ENCODE assay signal across 9 mouse cellular contexts in genomic region chr7:98784369-98784931, GRCm38 (mm10). TPM values are rescaled to one million over a fixed set of nuclear protein-coding genes. Genes with fewer than 3 reads are reported as not detected.
DNase-seq lines count a peak whose midpoint lies in the region; ATAC-seq lines count a peak whose summit lies in the region.
"Had no signal": no experiment of that assay in that cellular context is flagged by ENCODE, and none has a peak within 500 bp of the region (broad histone marks: within the 10 kb centered on the region; RNA-seq: fewer than 3 reads in every experiment).

No protein-coding gene starts in this region.

- H3K36me3 ChIP-seq in kidney, embryonic 16.5 days (ENCODE audit: insufficient read depth, low read length): no peaks in the 10 kb centered on the region
- H3K36me3 ChIP-seq in forebrain, embryonic 15.5 days: no peaks in the 10 kb centered on the region
- H3K36me3 ChIP-seq in hindbrain, embryonic 12.5 days: no peaks in the 10 kb centered on the region
- no peaks in the 10 kb centered on the region for H3K36me3 ChIP-seq in midbrain, embryonic 14.5 days (ENCODE audit: control insufficient read depth, insufficient read depth, low read length)

- WGBS in kidney, embryonic 16.5 days: 32% methylated on average over 15 of the region's 15 CpGs
- 45% methylated on average over 15 of the region's 15 CpGs for WGBS in forebrain, embryonic 15.5 days
- WGBS in hindbrain, embryonic 12.5 days: 51% methylated on average over 15 of the region's 15 CpGs
- WGBS in midbrain, embryonic 14.5 days: 50% methylated on average over 15 of the region's 15 CpGs

- H3K27ac ChIP-seq in kidney, embryonic 16.5 days (ENCODE audit: low read length): peak overlapping the region; percentile 87
- peak overlapping the region; percentile 53; the same call in 1 of the 2 replicates for H3K27ac ChIP-seq in forebrain, embryonic 15.5 days (replicated peaks)
- peak overlapping the region; percentile 71 for H3K27ac ChIP-seq in hindbrain, embryonic 12.5 days
- peak overlapping the region; percentile 46; the same call in 1 of the 2 replicates for H3K27ac ChIP-seq in midbrain, embryonic 14.5 days (replicated peaks; ENCODE audit: low read depth, low read length)

- no peaks in the 10 kb centered on the region for H3K27me3 ChIP-seq in kidney, embryonic 16.5 days (ENCODE audit: insufficient read depth, low read length)
- no peaks in the 10 kb centered on the region for H3K27me3 ChIP-seq in forebrain, embryonic 15.5 days
- no peaks in the 10 kb centered on the region for H3K27me3 ChIP-seq in hindbrain, embryonic 12.5 days
- H3K27me3 ChIP-seq in midbrain, embryonic 14.5 days (ENCODE audit: control insufficient read depth, insufficient read depth, low read length): no peaks in the 10 kb centered on the region

- H3K4me3 ChIP-seq in kidney, embryonic 16.5 days (ENCODE audit: low read length): no peak overlapping the region
- no peak overlapping the region for H3K4me3 ChIP-seq in forebrain, embryonic 15.5 days
- H3K4me3 ChIP-seq in hindbrain, embryonic 12.5 days: no peak overlapping the region
- H3K4me3 ChIP-seq in midbrain, embryonic 14.5 days (replicated peaks; ENCODE audit: low read depth, low read length): no peak overlapping the region
- H3K4me3 ChIP-seq: myocyte had no signal

- ATAC-seq in kidney, embryonic 16.5 days (ENCODE audit: low FRiP score, low TSS enrichment): peak; percentile 33
- ATAC-seq in forebrain, embryonic 15.5 days (replicated peaks): peak; percentile 32; the same call in 1 of the 2 replicates
- ATAC-seq in hindbrain, embryonic 12.5 days (ENCODE audit: low FRiP score): no peak
- ATAC-seq in midbrain, embryonic 14.5 days (ENCODE audit: low FRiP score, low TSS enrichment): peak; percentile 31; the same call in 1 of the 2 replicates

- peaks cover 25% of the 10 kb centered on the region for H3K4me1 ChIP-seq in kidney, embryonic 16.5 days (ENCODE audit: insufficient read depth, low read length)
- H3K4me1 ChIP-seq in forebrain, embryonic 15.5 days: peaks cover 16% of the 10 kb centered on the region
- peaks cover 23% of the 10 kb centered on the region for H3K4me1 ChIP-seq in hindbrain, embryonic 12.5 days
- H3K4me1 ChIP-seq in midbrain, embryonic 14.5 days (ENCODE audit: control insufficient read depth, insufficient read depth, low read length): peaks cover 10% of the 10 kb centered on the region

- DNase-seq in kidney, adult 8-10 months: no peak
- DNase-seq in midbrain, embryonic 14.5 days: peak; percentile 40
- DNase-seq in adrenal gland, adult 2 months: no peak
- DNase-seq in adrenal gland, postnatal 36 days: no peak
- DNase-seq in urinary bladder, postnatal 25 days (ENCODE audit: low spot score): no peak

- peak overlapping the region; percentile 37 for H3K9ac ChIP-seq in kidney, embryonic 16.5 days (replicated peaks; ENCODE audit: low read length)
- no peak overlapping the region for H3K9ac ChIP-seq in forebrain, embryonic 15.5 days (replicated peaks)
- no peak overlapping the region for H3K9ac ChIP-seq in hindbrain, embryonic 12.5 days
- no peak overlapping the region for H3K9ac ChIP-seq in midbrain, embryonic 14.5 days (replicated peaks; ENCODE audit: low read length)

- H3K9me3 ChIP-seq in kidney, embryonic 16.5 days (ENCODE audit: low read length): no peaks in the 10 kb centered on the region
- H3K9me3 ChIP-seq in forebrain, embryonic 15.5 days: no peaks in the 10 kb centered on the region
- H3K9me3 ChIP-seq in hindbrain, embryonic 12.5 days (replicated peaks): no peaks in the 10 kb centered on the region
- no peaks in the 10 kb centered on the region for H3K9me3 ChIP-seq in midbrain, embryonic 14.5 days (ENCODE audit: control insufficient read depth, low read length)

- H3K4me2 ChIP-seq in kidney, embryonic 16.5 days (replicated peaks; ENCODE audit: low read depth, low read length): 0 out of 2 replicates have a peak overlapping the region, but pooled peaks have one; percentile 13
- H3K4me2 ChIP-seq in forebrain, embryonic 15.5 days (replicated peaks): no peak overlapping the region
- H3K4me2 ChIP-seq in hindbrain, embryonic 12.5 days (replicated peaks): 0 out of 2 replicates have a peak overlapping the region, but pooled peaks have one; percentile 5
- H3K4me2 ChIP-seq in midbrain, embryonic 14.5 days (ENCODE audit: low read length): no peak overlapping the region

RNA-seq across cellular contexts. Expression of gene Wnt11, which starts 50.5 kb away (rescaled TPM):
- polyA plus RNA-seq in kidney, embryonic 16.5 days (2015; fragmentation: Nextera tagmentation; extraction: Ambion mirVana): 32.4 and 33.3 TPM in 2 replicates
- polyA plus RNA-seq in forebrain, embryonic 15.5 days (2015; fragmentation: Nextera tagmentation; extraction: Ambion mirVana): 0.43 and 0.53 TPM in 2 replicates
- 14.7 and 16.5 TPM in 2 replicates for polyA plus RNA-seq in hindbrain, embryonic 12.5 days (2016; fragmentation: Nextera tagmentation; extraction: Ambion mirVana)
- polyA plus RNA-seq in midbrain, embryonic 14.5 days (2014; fragmentation: Nextera tagmentation; extraction: Ambion mirVana): 0.58 and 0.64 TPM in 2 replicates
- total RNA-seq in adrenal gland, adult 2 months (2021): 1 to 10 TPM in 1 of 2 experiments, under 1 TPM in 1; 0.69 to 4.9 TPM
- polyA plus RNA-seq in adrenal gland, adult 2 months (2012; rRNA removed): 6.3 and 13.2 TPM in 2 replicates
- total RNA-seq in adrenal gland, postnatal 36 days (2021): 1 to 10 TPM; 2.6 to 3.6 TPM

Comparison
In these comparisons a context has a peak if more than half of its experiments do, and no peak if none do; other contexts are left out.
1. H3K4me2 ChIP-seq: peak in kidney, embryonic 16.5 days (single experiment) and hindbrain, embryonic 12.5 days (single experiment); none in forebrain, embryonic 15.5 days (single experiment) and midbrain, embryonic 14.5 days (single experiment).
2. Peak in every context shown above with its lines, with median percentiles within 50 percentile points of each other: H3K27ac ChIP-seq.